Mouse (Mus musculus) ovary, postnatal 14 days (tissue): ENCODE results near the gene Mrps27.

Experiments used
- DNase-seq: peaks from one replicate; pipeline ENCODE4 v3.0.0; 2022; ENCODE audit warnings: low spot score

Gene Mrps27

DNA sequence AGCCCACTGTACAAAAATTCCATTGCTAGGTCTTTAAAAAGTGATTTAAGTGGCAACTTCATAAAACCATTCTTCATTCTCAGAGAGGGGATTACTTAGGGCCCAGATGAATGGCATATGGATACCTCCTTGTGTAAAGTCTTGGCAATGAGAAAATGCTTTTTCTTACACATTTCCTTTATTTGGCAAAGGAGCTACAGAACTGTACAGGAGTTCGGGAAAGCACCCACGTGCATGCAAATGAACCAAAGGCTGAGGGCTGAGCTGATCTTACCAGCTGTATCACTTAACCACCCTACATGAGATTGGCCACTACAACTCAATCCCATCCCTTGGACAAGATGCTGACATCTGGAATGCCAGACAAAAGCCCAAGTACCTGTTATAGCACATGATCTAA lies 95.6 kb downstream of the Mrps27 start:
- no peak for DNase-seq

- DNase-seq: no peak
Measured at GRCm38 (mm10) chr13:99441700-99442433, 97.3 kb downstream of the Mrps27 start.

DNA sequence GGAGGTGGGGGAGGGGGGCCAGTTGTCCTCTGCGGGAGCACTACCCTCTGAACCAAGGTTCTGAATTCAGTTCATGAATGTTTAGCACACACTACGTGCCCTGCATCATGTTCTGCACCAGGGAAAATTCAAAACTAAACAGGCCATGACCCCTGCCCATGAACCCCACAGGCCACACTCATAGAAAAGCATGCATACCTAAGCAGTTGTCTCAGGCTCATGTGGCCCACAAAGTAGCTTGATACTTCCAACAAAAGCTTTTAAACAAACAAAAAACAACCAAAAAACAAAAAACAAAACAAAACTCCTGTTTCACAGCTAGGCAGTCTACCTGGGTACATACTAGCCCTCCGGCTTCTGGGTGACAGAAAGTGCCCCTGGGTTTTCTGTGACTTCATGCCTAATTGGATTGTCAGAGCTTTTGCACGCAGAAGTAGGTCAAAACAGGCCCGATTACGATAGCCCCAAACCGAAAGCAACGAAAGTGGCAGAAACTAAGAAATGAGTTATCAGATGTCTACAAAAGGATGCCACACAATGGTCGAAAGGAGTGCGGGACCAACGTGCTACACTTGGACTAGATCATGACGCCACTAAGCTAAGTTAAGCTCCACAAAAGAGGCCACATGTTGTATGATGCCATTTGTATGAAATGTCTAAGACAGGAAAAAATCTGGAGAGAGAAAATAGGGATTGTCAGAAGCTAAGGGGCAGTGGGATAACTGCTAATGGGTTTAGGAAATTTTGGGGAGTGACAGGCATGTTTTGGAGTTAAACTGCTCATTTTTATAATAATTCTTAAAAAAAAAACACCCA lies 98.1 kb downstream of the Mrps27 start:
- DNase-seq: no peak

DNA sequence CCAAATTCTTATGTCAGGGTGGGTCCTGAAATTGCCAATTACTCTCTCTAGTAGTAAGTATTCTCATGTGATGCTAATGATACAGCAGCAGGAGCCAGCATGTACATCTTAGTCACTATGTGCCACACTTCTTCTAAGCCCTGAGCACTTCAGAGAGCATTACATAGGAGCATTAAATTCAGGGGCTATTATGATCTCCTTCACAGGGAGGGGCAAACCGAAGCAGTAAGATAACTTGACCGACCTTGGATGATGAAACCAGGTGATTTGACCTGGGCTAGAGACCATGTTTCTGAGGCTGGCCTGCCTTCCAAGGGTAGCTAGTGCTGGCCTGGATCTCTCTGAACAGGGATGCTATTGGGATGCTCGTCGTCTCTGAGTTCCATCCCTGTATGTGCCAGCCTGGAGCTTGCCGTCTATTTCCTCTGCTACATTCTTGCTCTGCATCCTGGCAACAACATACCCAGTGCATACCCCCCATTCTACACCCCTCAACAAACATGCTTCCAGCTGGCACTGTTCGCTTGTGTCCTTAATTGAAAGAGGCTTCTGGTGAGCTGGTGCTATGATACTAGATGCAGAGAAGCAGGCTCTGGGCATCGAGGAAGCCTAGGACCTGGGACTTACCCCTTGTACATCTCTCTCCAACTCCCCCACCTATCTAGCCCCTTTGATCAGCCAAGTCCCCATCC lies 99.0 kb downstream of the Mrps27 start:
- DNase-seq: no peak

- DNase-seq: no peak
Measured at GRCm38 (mm10) chr13:99444431-99444871, 99.9 kb downstream of the Mrps27 start.

- DNase-seq: no peak
Measured at GRCm38 (mm10) chr13:99444880-99445279, 100.3 kb downstream of the Mrps27 start.

GRCm38 (mm10) chr13:99447002-99447401 lies 102.4 kb downstream of the Mrps27 start:
- DNase-seq: no peak

DNA sequence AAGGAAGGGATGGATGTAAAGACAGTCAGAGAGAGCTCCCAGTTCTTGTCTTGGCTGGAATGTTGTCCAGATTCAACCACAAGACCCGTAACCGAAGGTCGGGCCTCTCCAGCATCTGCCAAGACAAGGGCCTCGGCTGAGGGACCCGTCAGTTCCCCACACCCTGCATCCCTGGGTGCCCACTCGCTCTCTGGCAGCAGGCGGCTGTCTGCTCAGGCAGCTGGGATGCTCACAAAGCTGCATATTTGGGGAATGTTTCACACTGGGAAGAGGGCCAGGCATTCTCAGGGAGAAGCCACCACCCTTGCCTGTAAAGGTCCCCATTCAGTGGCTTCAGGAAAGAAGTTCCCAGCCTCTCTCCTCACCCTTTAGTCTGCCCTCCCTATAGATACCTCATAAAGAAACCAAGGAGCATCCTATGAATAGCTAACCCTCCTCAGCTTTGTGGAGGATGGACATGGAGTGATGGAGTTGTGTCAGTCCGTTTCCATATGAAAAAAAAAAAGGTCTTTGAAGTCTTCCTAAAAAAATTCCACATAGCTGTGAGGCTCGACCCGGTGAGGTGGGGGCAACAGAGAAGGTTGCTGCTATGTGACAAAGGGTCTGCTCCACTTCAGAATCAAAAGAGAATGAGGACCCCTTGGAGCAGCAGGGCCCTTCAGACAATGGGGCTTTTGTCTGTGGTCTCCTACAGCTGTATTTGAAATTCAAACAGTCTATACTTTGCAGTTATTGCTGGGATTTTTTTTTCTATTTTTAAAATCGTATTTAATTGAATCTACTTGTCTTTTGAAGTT lies 103.0 kb downstream of the Mrps27 start:
- DNase-seq: no peak

- DNase-seq: no peak
Measured at GRCm38 (mm10) chr13:99448278-99448677, 103.7 kb downstream of the Mrps27 start.

DNA sequence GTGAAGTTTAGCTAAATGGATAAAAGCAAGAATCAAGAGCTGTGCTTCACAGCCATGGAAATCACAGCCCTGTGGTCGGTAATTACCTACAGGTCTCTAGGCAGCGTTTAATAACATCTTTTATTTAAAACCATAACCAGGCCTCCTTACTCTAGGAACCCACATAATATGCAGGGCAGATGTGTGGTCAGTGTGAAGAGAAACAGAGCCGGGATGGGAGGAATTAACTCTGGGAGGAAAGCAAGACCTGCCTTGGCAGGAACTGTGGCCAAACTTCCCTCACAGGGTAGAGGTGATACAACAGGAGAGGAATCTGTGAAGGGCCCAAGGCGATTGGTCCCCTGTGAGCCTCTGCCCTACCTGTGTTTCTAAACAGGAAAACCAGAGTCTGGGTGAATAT lies 105.0 kb downstream of the Mrps27 start:
- DNase-seq: no peak

DNA sequence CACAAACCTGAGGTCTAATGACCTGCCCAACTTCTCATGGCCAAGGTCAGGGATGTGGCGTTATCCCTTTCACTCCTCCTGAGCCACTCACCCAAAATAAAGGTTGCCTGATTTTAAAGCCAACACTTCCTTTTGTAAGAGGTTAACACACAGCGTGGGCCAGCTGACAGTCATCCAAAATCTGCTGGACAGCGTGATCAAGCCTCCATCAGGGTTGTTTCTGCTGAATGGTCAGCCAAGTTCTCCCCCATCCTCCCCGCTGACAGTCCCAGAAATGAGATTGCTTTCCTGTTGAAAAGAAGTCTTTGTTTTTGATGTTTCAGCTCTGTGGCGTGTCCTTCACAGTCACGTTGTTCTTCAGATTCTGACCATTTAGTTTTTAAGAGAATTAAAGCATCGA lies 106.2 kb downstream of the Mrps27 start:
- DNase-seq: peak; percentile 30

- DNase-seq: no peak
Measured at GRCm38 (mm10) chr13:99451276-99451675, 106.7 kb downstream of the Mrps27 start.

- no peak for DNase-seq
Measured at GRCm38 (mm10) chr13:99452444-99452843, 107.9 kb downstream of the Mrps27 start.

DNA sequence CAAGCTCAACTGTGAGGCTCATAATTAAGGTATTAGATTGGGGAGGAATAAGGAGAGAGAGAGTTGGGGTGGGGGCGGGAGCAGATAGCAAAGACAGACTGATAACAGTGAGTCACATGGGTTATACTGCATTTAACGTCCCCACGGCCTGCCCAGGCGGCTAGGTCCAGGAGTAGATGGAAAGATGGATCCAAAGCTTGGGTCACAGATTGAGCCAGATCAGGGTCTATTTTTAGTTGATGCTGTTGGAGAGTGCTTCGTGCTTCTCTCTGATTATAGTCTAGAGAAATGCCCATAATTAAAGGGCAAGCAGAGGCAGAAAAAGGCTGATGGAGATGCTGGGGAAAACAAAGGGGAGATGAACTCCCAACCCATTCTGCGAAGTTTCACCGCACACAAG lies 110.4 kb downstream of the Mrps27 start:
- no peak for DNase-seq

GRCm38 (mm10) chr13:99458658-99459386 lies 114.2 kb downstream of the Mrps27 start:
- DNase-seq: no peak

DNA sequence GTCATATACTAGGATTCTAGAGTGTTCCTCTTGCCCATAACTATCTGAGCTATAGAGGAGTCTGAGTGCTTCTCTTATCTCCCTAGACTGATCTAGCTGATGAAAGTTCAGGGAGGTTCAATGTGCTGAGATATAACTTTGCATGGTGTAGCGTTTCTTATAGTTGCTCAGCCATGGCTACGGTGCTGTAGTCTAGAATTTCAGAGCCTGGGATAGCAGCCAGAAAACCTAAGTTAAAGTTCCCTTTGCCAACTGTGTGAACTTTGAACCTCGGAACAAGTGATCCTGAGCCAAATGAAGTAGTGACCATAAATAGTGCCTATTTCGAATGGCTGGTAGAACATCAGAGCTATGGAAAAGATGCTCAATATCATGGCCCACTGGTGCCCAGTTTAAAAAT lies 115.0 kb downstream of the Mrps27 start:
- no peak for DNase-seq

DNA sequence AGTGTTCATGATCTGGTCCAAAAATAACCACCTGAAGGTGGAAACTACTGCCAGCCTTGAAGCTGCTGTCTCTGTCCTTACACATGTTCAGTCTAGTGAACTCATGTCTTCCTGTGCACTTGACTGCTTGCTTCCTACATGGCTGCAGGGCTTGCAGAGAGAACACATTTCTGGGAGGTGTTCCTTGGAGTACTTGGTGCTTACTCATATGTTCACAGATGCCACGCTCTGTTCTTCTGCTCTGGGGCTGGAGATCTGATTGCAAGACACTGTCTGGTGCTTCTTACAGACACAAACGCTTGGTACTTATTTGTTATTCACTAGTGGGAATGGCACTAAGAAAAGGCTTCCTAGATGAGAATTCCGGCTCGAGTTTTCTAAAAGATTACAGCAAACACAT lies 117.3 kb downstream of the Mrps27 start:
- no peak for DNase-seq

GRCm38 (mm10) chr13:99464551-99464950 lies 120.0 kb downstream of the Mrps27 start:
- DNase-seq: no peak
